Mouse (Mus musculus) lung, embryonic 14.5 days (tissue): ENCODE measurements at regions not wholly inside any gene's neighbourhood (a gene's known extent, or its start where the extent isn't known, plus 50 kb on each side); places are given as distances from the start of the nearest gene placed in this dataset.

ENCODE experiments used
- ATAC-seq: fragments of 200-750 bp; cut with Nextera tagmentation; 2 replicates; pipeline ENCODE4 v1.8.0; 2017; ENCODE audit warnings: mild to moderate bottlenecking, moderate TSS enrichment, moderate library complexity; ENCODE audit not compliant: insufficient read depth
- DNase-seq: peaks from one replicate; pipeline ENCODE4 v3.0.0-alpha.2; 2015
- H3K27ac ChIP-seq: fragments of 300-500 bp; sonication (generic); 2 replicates; pipeline ENCODE4 v1.5.1; 2014; ENCODE audit warnings: low read depth, mild to moderate bottlenecking, moderate library complexity
- H3K27me3 ChIP-seq: fragments of 300-500 bp; sonication (generic); 2 replicates; pipeline ENCODE4 v1.6.1; 2014; ENCODE audit warnings: low read length, control low read depth; ENCODE audit not compliant: insufficient read depth
- H3K36me3 ChIP-seq: fragments of 300-500 bp; sonication (generic); 2 replicates; pipeline ENCODE4 v1.6.1; 2014; ENCODE audit warnings: control low read depth; ENCODE audit not compliant: insufficient read depth
- H3K4me1 ChIP-seq: fragments of 300-500 bp; sonication (generic); 2 replicates; pipeline ENCODE4 v1.6.1; 2014; ENCODE audit warnings: antibody characterized with exemption, control low read depth; ENCODE audit not compliant: insufficient read depth
- H3K4me2 ChIP-seq: fragments of 300-500 bp; sonication (generic); 2 replicates; pipeline ENCODE4 v1.6.1; 2014; ENCODE audit warnings: mild to moderate bottlenecking
- H3K4me3 ChIP-seq: fragments of 300-500 bp; sonication (generic); 2 replicates; pipeline ENCODE4 v1.5.1; 2014; ENCODE audit warnings: low read depth, low read length
- H3K9ac ChIP-seq: fragments of 300-500 bp; sonication (generic); 2 replicates; pipeline ENCODE4 v1.6.1; 2014
- H3K9me3 ChIP-seq: fragments of 300-500 bp; sonication (generic); 2 replicates; pipeline ENCODE4 v1.6.1; 2016; ENCODE audit warnings: low read depth, low read length, control low read depth
- CTCF ChIP-seq: IDR thresholded peaks from 2 replicates; pipeline ENCODE4 v1.5.1; 2016; ENCODE audit warnings: antibody characterized with exemption, low read depth
- WGBS: fragments of 180-500 bp; shearing (Covaris S2); extraction: QIAGEN DNeasy Blood & Tissue Kit; methylation state at CpG from one replicate; pipeline ENCODE4 v1.1.7; 2014; 5-methylcytosine and 5-hydroxymethylcytosine counted together

- WGBS: 62% methylated on average over 4 of the region's 4 CpGs
- no peak overlapping the region for H3K4me2 ChIP-seq
- no peaks in the 10 kb centered on the region for H3K9me3 ChIP-seq
- no peak for TF ChIP-seq CTCF
- no peaks in the 10 kb centered on the region for H3K36me3 ChIP-seq
- H3K9ac ChIP-seq: no peak overlapping the region
- DNase-seq (no peak), ATAC-seq (no peak)
- H3K4me3 ChIP-seq: no peak overlapping the region
- no peaks in the 10 kb centered on the region for H3K27me3 ChIP-seq
- H3K27ac ChIP-seq: no peak overlapping the region
- H3K4me1 ChIP-seq: no peaks in the 10 kb centered on the region
Observed at GRCm38 (mm10) chr10:18941447-18941846, 74.0 kb downstream of the Tnfaip3 start.

GRCm38 (mm10) chr10:18941908-18942307, 73.5 kb downstream of the Tnfaip3 start:
- Histone ChIP-seq H3K4me3 (no peak overlapping the region), H3K9ac (no peak overlapping the region), H3K27me3 (no peaks in the 10 kb centered on the region), H3K9me3 (no peaks in the 10 kb centered on the region), H3K27ac (no peak overlapping the region), H3K36me3 (no peaks in the 10 kb centered on the region), H3K4me2 (no peak overlapping the region), H3K4me1 (no peaks in the 10 kb centered on the region)
- ATAC-seq (no peak), DNase-seq (no peak)
- WGBS: 61% methylated on average over 7 of the region's 7 CpGs
- no peak for TF ChIP-seq CTCF

GRCm38 (mm10) chr10:18943296-18944075, 72.0 kb downstream of the Tnfaip3 start:
- Histone ChIP-seq H3K4me3 (no peak overlapping the region), H3K27me3 (no peaks in the 10 kb centered on the region), H3K27ac (no peak overlapping the region), H3K9ac (no peak overlapping the region), H3K36me3 (no peaks in the 10 kb centered on the region), H3K9me3 (no peaks in the 10 kb centered on the region), H3K4me2 (no peak overlapping the region), H3K4me1 (no peaks in the 10 kb centered on the region)
- ATAC-seq (no peak), DNase-seq (no peak)
- no peak for TF ChIP-seq CTCF
- 66% methylated on average over 6 of the region's 6 CpGs for WGBS

- no peak overlapping the region for H3K4me3 ChIP-seq
- H3K4me2 ChIP-seq: no peak overlapping the region
- no peak overlapping the region for H3K9ac ChIP-seq
- no peak for ATAC-seq
- H3K9me3 ChIP-seq: no peaks in the 10 kb centered on the region
- no peak overlapping the region for H3K27ac ChIP-seq
- H3K4me1 ChIP-seq: no peaks in the 10 kb centered on the region
- no peaks in the 10 kb centered on the region for H3K36me3 ChIP-seq
- no peak for TF ChIP-seq CTCF
- no peaks in the 10 kb centered on the region for H3K27me3 ChIP-seq
- no peak for DNase-seq
Observed at GRCm38 (mm10) chr10:18946727-18947126, 68.7 kb downstream of the Tnfaip3 start.
